Mouse (Mus musculus) MEL (cell line): Measurements from ENCODE around the gene Klb.

Source experiments
- CHD2 ChIP-seq: IDR thresholded peaks from 2 replicates; pipeline ENCODE4 v1.6.1; 2011; ENCODE audit warnings: low read length, improper control_type of control experiment
- CTCF ChIP-seq, 3 experiments: IDR thresholded peaks in 2 of 3; conservative IDR thresholded peaks in 1 of 3; 2 replicates each; pipeline ENCODE4 v1.5.1; 2011 to 2012; ENCODE audit warnings: low read length in 3 of 3, low read depth in 2 of 3, mild to moderate bottlenecking in 2 of 3, improper control_type of control experiment in 1 of 3, inconsistent platforms in 1 of 3, mixed read lengths in 1 of 3, moderate library complexity in 1 of 3; ENCODE audit not compliant: control insufficient read depth in 1 of 3, insufficient read depth in 1 of 3, poor library complexity in 1 of 3, severe bottlenecking in 1 of 3
- EP300 ChIP-seq, 2 experiments: IDR thresholded peaks; 2 replicates each; pipeline ENCODE4 v1.6.1; 2011; ENCODE audit warnings: improper control_type of control experiment in 2 of 2, low read length in 2 of 2, low read depth in 1 of 2, mild to moderate bottlenecking in 1 of 2
- POLR2A ChIP-seq, 2 experiments: IDR thresholded peaks; 2 replicates each; pipeline ENCODE4 v1.6.1; 2011 to 2012; ENCODE audit warnings: low read length in 2 of 2, mild to moderate bottlenecking in 2 of 2, control low read depth in 1 of 2, improper control_type of control experiment in 1 of 2, low read depth in 1 of 2, moderate library complexity in 1 of 2; ENCODE audit not compliant: control insufficient read depth in 1 of 2, insufficient read depth in 1 of 2, poor library complexity in 1 of 2

- no peak for TF ChIP-seq CTCF (IDR thresholded peaks at IDR 0.05 in 2 of 3, conservative IDR thresholded peaks at IDR 0.05 in 1 of 3; ENCODE audit: control insufficient read depth in 1 of 3, insufficient read depth in 1 of 3, low read depth in 2 of 3, low read length in 3 of 3, poor library complexity in 1 of 3, severe bottlenecking in 1 of 3)
- no peak for TF ChIP-seq CHD2
- TF ChIP-seq POLR2A (IDR thresholded peaks at IDR 0.05; ENCODE audit: control insufficient read depth in 1 of 2, insufficient read depth in 1 of 2, low read depth in 1 of 2, low read length in 2 of 2, poor library complexity in 1 of 2), result no peak
- no peak for TF ChIP-seq EP300 (IDR thresholded peaks at IDR 0.05; ENCODE audit: low read depth in 1 of 2, low read length in 2 of 2)
These were observed 74.7 kb downstream of the Klb start for GRCm38 (mm10) chr5:65422803-65423202.
